8 mouse cellular contexts compared by ENCODE assay signal in genomic region chr3:104993800-104994199, GRCm38 (mm10). TPM values are rescaled to one million over a fixed set of nuclear protein-coding genes. Genes with fewer than 3 reads are reported as not detected.
A peak's percentile ranks its signal among the peaks of the same experiment; 100 is the strongest.
DNase-seq lines count a peak whose midpoint lies in the region; ATAC-seq and TF ChIP-seq lines count a peak whose summit lies in the region.

No protein-coding gene starts in this region.

- DNase-seq in kidney, postnatal 10 days: peak; percentile 34
- no peak for DNase-seq in kidney, adult 2 months
- DNase-seq in frontal cortex, postnatal 10 days (ENCODE audit: low spot score in 2 of 2): peak; percentile 28 to 57
- peak; percentile 55 to 57 for DNase-seq in layer of hippocampus, postnatal 36 days
- DNase-seq in c-Kit-positive CD71-positive TER-119-positive erythroid progenitor cells, embryonic 14.5 days (ENCODE audit: low spot score): no peak

- H3K4me3 ChIP-seq in kidney, adult 2 months (ENCODE audit: insufficient read depth, low read depth, low read length): no peak overlapping the region
- H3K4me3 ChIP-seq in bone marrow macrophage, adult 2 months (ENCODE audit: insufficient read depth, low read length): peak overlapping the region; percentile 8
- no peak overlapping the region for H3K4me3 ChIP-seq in myocyte

- 30% methylated on average over 4 of the region's 4 CpGs for WGBS in kidney, adult 2 months

- no peak for TF ChIP-seq CTCF in kidney, adult 2 months (conservative IDR thresholded peaks at IDR 0.05; ENCODE audit: insufficient read depth, insufficient read length, low read depth, low read length)
- TF ChIP-seq CTCF in bone marrow macrophage, adult 2 months (IDR thresholded peaks at IDR 0.05; ENCODE audit: low read depth, low read length): no peak

- H3K4me2 ChIP-seq in myocyte (ENCODE audit: low read depth): peak overlapping the region; percentile 56

- no peaks in the 10 kb centered on the region for H3K27me3 ChIP-seq in kidney, adult 2 months (replicated peaks; ENCODE audit: control insufficient read depth, insufficient read depth, low read length)
- H3K27me3 ChIP-seq in myocyte (ENCODE audit: control insufficient read depth, insufficient read depth, insufficient read length): no peaks in the 10 kb centered on the region

- no peaks in the 10 kb centered on the region for H3K79me2 ChIP-seq in myocyte (ENCODE audit: control insufficient read depth, insufficient read depth)

- TF ChIP-seq POLR2A in kidney, adult 2 months (IDR thresholded peaks at IDR 0.05; ENCODE audit: low read depth, low read length): no peak
- TF ChIP-seq POLR2A in bone marrow macrophage, adult 2 months (IDR thresholded peaks at IDR 0.05; ENCODE audit: borderline replicate concordance, low read depth, low read length): no peak
- no peak for TF ChIP-seq POLR2A in myocyte (IDR thresholded peaks at IDR 0.05; ENCODE audit: insufficient read length, low read depth)

- no peaks in the 10 kb centered on the region for H3K36me3 ChIP-seq in kidney, adult 2 months (ENCODE audit: control insufficient read depth, insufficient read depth, low read length)
- no peaks in the 10 kb centered on the region for H3K36me3 ChIP-seq in myocyte (ENCODE audit: control insufficient read depth, insufficient read depth)

- no peaks in the 10 kb centered on the region for H3K4me1 ChIP-seq in kidney, adult 2 months (ENCODE audit: control insufficient read depth, insufficient read depth, low read length)
- H3K4me1 ChIP-seq in bone marrow macrophage, adult 2 months (ENCODE audit: control insufficient read depth, insufficient read depth, low read length): peaks cover 35% of the 10 kb centered on the region

- ATAC-seq in megakaryocyte-erythroid progenitor cell, adult 5-6 weeks (replicated peaks; ENCODE audit: low FRiP score, low TSS enrichment, poor library complexity, severe bottlenecking): no peak

- H3ac ChIP-seq in myocyte (ENCODE audit: control insufficient read depth, insufficient read length): no peak overlapping the region

- H3K27ac ChIP-seq in kidney, adult 2 months (ENCODE audit: insufficient read depth, low read depth, low read length): no peak overlapping the region
- peak overlapping the region; percentile 88 for H3K27ac ChIP-seq in bone marrow macrophage, adult 2 months (ENCODE audit: insufficient read depth, low read depth, low read length)

TF ChIP-seq in myocyte, 11 proteins besides CTCF, POLR2A, EP300 and RAD21:
- TF ChIP-seq POLR2AphosphoS2 (IDR thresholded peaks at IDR 0.05; ENCODE audit: insufficient read length, low read depth) (no peak), CEBPB (IDR thresholded peaks at IDR 0.05; ENCODE audit: insufficient read depth, poor library complexity, severe bottlenecking) (0 out of 2 replicates have a peak, but pooled peaks have one; percentile 5)

RNA-seq across cellular contexts. Expression of gene Wnt2b, which starts 32.1 kb away (rescaled TPM):
- 0.97 and 1.2 TPM in 2 replicates for polyA plus RNA-seq in kidney, adult 2 months (2012; rRNA removed)
- polyA plus RNA-seq in bone marrow macrophage, adult 2 months (2012; ENCODE audit: insufficient read depth, insufficient read length, missing spikeins): not detected in 2 replicates
- under 1 TPM; 0.23 to 0.52 TPM for total RNA-seq in layer of hippocampus, postnatal 36 days (2021)
- 0.13 TPM for polyA plus RNA-seq in myocyte (2012; fragmentation: generic; extraction: Trizol)
- not detected in 2 replicates for total RNA-seq in megakaryocyte-erythroid progenitor cell, adult 5-6 weeks (2014; fragmentation: Nextera tagmentation)
- total RNA-seq in megakaryocyte-erythroid progenitor cell, adult 5-6 weeks (2017): not detected in 2 replicates

RNA-seq across cellular contexts. Expression of gene Cttnbp2nl, which starts 59.1 kb away (rescaled TPM):
- polyA plus RNA-seq in kidney, adult 2 months (2012; rRNA removed): 3.6 and 4.2 TPM in 2 replicates
- 94.8 and 127 TPM in 2 replicates for polyA plus RNA-seq in bone marrow macrophage, adult 2 months (2012; ENCODE audit: insufficient read depth, insufficient read length, missing spikeins)
- 10 to 100 TPM; 27.1 to 27.5 TPM for total RNA-seq in layer of hippocampus, postnatal 36 days (2021)
- polyA plus RNA-seq in myocyte (2012; fragmentation: generic; extraction: Trizol): 8.9 TPM
- not detected in 2 replicates for total RNA-seq in megakaryocyte-erythroid progenitor cell, adult 5-6 weeks (2014; fragmentation: Nextera tagmentation)
- not detected in 2 replicates for total RNA-seq in megakaryocyte-erythroid progenitor cell, adult 5-6 weeks (2017)

Comparison
In these comparisons a context has a peak if more than half of its experiments do, and no peak if none do; other contexts are left out.
1. DNase-seq: peak in kidney, postnatal 10 days (single experiment), frontal cortex, postnatal 10 days (2 of 2) and layer of hippocampus, postnatal 36 days (2 of 2); none in kidney, adult 2 months (single experiment) and c-Kit-positive CD71-positive TER-119-positive erythroid progenitor cells, embryonic 14.5 days (single experiment).